Mouse (Mus musculus): Measurements from ENCODE around the gene Rem2. TPM values are rescaled to one million over a fixed set of nuclear protein-coding genes. Genes with fewer than 3 reads are reported as not detected.

Rem2 gene
- polyA plus RNA-seq, 1 experiment from 2014 or later, result 40.2 TPM

GRCm38 (mm10) chr14:54527227-54528006 lies 51.5 kb downstream of the Rem2 start:
- DNase-seq (ENCODE audit: low spot score), result peak; percentile 53
- H3K27me3 ChIP-seq (ENCODE audit: insufficient read depth, poor library complexity, severe bottlenecking), result no peaks in the 10 kb centered on the region
- H3K27ac ChIP-seq, result peak overlapping the region; percentile 87
- peaks cover 21% of the 10 kb centered on the region for H3K4me1 ChIP-seq (replicated peaks)
- no peaks in the 10 kb centered on the region for H3K36me3 ChIP-seq
- H3K4me3 ChIP-seq, result peak overlapping the region; percentile 53
- WGBS, result 1% methylated on average over 18 of the region's 18 CpGs
- H3K9me3 ChIP-seq, result no peaks in the 10 kb centered on the region

GRCm38 (mm10) chr14:54528007-54528393 lies 52.1 kb downstream of the Rem2 start:
- H3K27ac ChIP-seq, result peak overlapping the region; percentile 87
- no peak for DNase-seq (ENCODE audit: low spot score)
- peak overlapping the region; percentile 53 for H3K4me3 ChIP-seq
- H3K27me3 ChIP-seq (ENCODE audit: insufficient read depth, poor library complexity, severe bottlenecking), result no peaks in the 10 kb centered on the region
- peaks cover 21% of the 10 kb centered on the region for H3K4me1 ChIP-seq (replicated peaks)
- no peaks in the 10 kb centered on the region for H3K36me3 ChIP-seq
- H3K9me3 ChIP-seq, result no peaks in the 10 kb centered on the region
- 19% methylated on average over 5 of the region's 5 CpGs for WGBS

GRCm38 (mm10) chr14:54528446-54529111 lies 52.7 kb downstream of the Rem2 start:
- Histone ChIP-seq H3K27me3 (ENCODE audit: insufficient read depth, poor library complexity, severe bottlenecking) (no peaks in the 10 kb centered on the region), H3K4me3 (peak overlapping the region; percentile 53), H3K27ac (peak overlapping the region; percentile 87; the same call in 1 of the 2 replicates), H3K9me3 (no peaks in the 10 kb centered on the region), H3K36me3 (no peaks in the 10 kb centered on the region), H3K4me1 (replicated peaks) (peaks cover 21% of the 10 kb centered on the region)
- WGBS, result 12% methylated on average over 17 of the region's 17 CpGs
- DNase-seq (ENCODE audit: low spot score), result peak; percentile 91

Other genes starting within 250 kb of the Rem2 start
- 243 and 271 TPM in 2 replicates for gene Dad1, start 222.0 kb upstream of the Rem2 start, polyA plus RNA-seq (2016; fragmentation: Nextera tagmentation; extraction: Ambion mirVana)
- 39.6 and 44.7 TPM in 2 replicates for gene Abhd4, start 221.9 kb upstream of the Rem2 start, polyA plus RNA-seq (2016; fragmentation: Nextera tagmentation; extraction: Ambion mirVana)
- not detected in 2 replicates for gene Olfr49, start 191.2 kb upstream of the Rem2 start, polyA plus RNA-seq (2016; fragmentation: Nextera tagmentation; extraction: Ambion mirVana)
- gene Oxa1l, start 115.3 kb upstream of the Rem2 start, polyA plus RNA-seq (2016; fragmentation: Nextera tagmentation; extraction: Ambion mirVana), result 47.1 and 48.4 TPM in 2 replicates
- gene Slc7a7, start 58.3 kb upstream of the Rem2 start, polyA plus RNA-seq (2016; fragmentation: Nextera tagmentation; extraction: Ambion mirVana), result 5.0 and 5.5 TPM in 2 replicates
- 198 and 224 TPM in 2 replicates for gene Mrpl52, start 49.2 kb upstream of the Rem2 start, polyA plus RNA-seq (2016; fragmentation: Nextera tagmentation; extraction: Ambion mirVana)
- 75.1 and 76.1 TPM in 2 replicates for gene Mmp14, start 44.5 kb upstream of the Rem2 start, polyA plus RNA-seq (2016; fragmentation: Nextera tagmentation; extraction: Ambion mirVana)
- 30.9 and 32.4 TPM in 2 replicates for gene Lrp10, start 12.0 kb upstream of the Rem2 start, polyA plus RNA-seq (2016; fragmentation: Nextera tagmentation; extraction: Ambion mirVana)
- 133 and 145 TPM in 2 replicates for gene Prmt5, start 41.4 kb downstream of the Rem2 start, polyA plus RNA-seq (2016; fragmentation: Nextera tagmentation; extraction: Ambion mirVana)
- 47.5 and 55.0 TPM in 2 replicates for gene Haus4, start 78.5 kb downstream of the Rem2 start, polyA plus RNA-seq (2016; fragmentation: Nextera tagmentation; extraction: Ambion mirVana)
- gene Ajuba, start 101.5 kb downstream of the Rem2 start, polyA plus RNA-seq (2016; fragmentation: Nextera tagmentation; extraction: Ambion mirVana), result 66.2 and 81.3 TPM in 2 replicates
- 8.3 and 9.5 TPM in 2 replicates for gene 4931414P19Rik, start 129.9 kb downstream of the Rem2 start, polyA plus RNA-seq (2016; fragmentation: Nextera tagmentation; extraction: Ambion mirVana)
- gene Psmb5, start 141.9 kb downstream of the Rem2 start, polyA plus RNA-seq (2016; fragmentation: Nextera tagmentation; extraction: Ambion mirVana), result 500 and 517 TPM in 2 replicates
- gene Psmb11, start 145.3 kb downstream of the Rem2 start, polyA plus RNA-seq (2016; fragmentation: Nextera tagmentation; extraction: Ambion mirVana), result 0.04 and 0.16 TPM in 2 replicates
- gene Gm17606, start 164.9 kb downstream of the Rem2 start, polyA plus RNA-seq (2016; fragmentation: Nextera tagmentation; extraction: Ambion mirVana), result not detected in 2 replicates
- gene Cdh24, start 165.3 kb downstream of the Rem2 start, polyA plus RNA-seq (2016; fragmentation: Nextera tagmentation; extraction: Ambion mirVana), result 4.5 and 7.1 TPM in 2 replicates
- gene 1700123O20Rik, start 210.1 kb downstream of the Rem2 start, polyA plus RNA-seq (2016; fragmentation: Nextera tagmentation; extraction: Ambion mirVana), result 108 and 116 TPM in 2 replicates
- 130 and 147 TPM in 2 replicates for gene Acin1, start 210.8 kb downstream of the Rem2 start, polyA plus RNA-seq (2016; fragmentation: Nextera tagmentation; extraction: Ambion mirVana)
- gene Gm29776, start 222.7 kb downstream of the Rem2 start, polyA plus RNA-seq (2016; fragmentation: Nextera tagmentation; extraction: Ambion mirVana), result 0.14 TPM in 2 replicates
- not detected in 2 replicates for gene Cebpe, start 236.1 kb downstream of the Rem2 start, polyA plus RNA-seq (2016; fragmentation: Nextera tagmentation; extraction: Ambion mirVana)

All from hindbrain, embryonic 10.5 days (tissue).